Mouse (Mus musculus): ENCODE results near the gene Pabpc4l.

DNA sequence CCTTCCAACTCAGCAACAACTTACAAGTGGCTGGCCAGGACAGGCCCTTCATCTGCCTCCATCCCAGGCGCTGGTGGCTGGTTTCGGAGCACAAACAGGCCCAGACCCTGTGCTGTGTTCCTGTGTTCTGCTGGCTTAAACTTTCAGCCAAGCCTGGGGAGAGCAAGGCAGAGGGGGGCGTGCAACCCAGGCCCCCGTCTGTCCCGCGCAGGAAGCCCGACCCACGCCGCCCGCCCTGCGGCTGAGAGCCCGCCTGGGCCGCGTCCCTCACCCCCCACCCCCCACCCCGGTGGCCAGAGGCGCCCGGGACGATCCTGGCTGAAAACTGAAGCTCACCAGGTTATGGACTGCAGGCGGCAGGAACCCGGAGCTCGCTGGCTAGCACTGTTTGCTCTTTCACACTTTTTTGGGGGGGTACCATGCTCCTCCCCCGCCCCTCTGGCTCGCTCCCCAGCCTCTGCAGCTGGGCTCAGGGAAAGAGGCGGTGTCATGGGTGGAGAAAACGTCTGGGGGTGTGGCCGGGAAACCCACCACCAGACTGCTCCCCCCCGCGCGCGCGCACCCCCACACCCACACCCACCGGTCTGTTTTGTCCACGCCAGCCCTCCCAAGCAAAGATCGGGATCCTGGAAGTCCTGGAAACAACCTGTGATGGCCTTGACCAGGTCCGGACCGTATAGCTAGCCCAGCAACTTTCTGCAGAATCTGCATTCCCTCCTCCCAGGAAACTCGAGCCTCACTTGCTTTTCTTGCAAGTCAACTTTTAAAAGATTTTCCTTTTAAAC is at the start of gene Pabpc4l:
- TF ChIP-seq POLR2A (IDR thresholded peaks at IDR 0.05; ENCODE audit: extremely low read depth, insufficient read depth, low read length) (no peak), CTCF (IDR thresholded peaks at IDR 0.05; ENCODE audit: extremely low read depth, insufficient read depth, low read length) (no peak)

Measured in cortical plate, adult 2 months (tissue).